Mouse (Mus musculus): ENCODE data around the gene Lat2. TPM values are rescaled to one million over a fixed set of nuclear protein-coding genes. Genes with fewer than 3 reads are reported as not detected.
"Not testable (repeated sequence)": the region's sequence is repeated elsewhere in the genome, so short reads cannot be mapped to it uniquely, and the experiment has no call there.

The Lat2 gene
- 2.9 and 4.1 TPM in 2 replicates for polyA plus RNA-seq (2016; fragmentation: Nextera tagmentation; extraction: Ambion mirVana)

DNA sequence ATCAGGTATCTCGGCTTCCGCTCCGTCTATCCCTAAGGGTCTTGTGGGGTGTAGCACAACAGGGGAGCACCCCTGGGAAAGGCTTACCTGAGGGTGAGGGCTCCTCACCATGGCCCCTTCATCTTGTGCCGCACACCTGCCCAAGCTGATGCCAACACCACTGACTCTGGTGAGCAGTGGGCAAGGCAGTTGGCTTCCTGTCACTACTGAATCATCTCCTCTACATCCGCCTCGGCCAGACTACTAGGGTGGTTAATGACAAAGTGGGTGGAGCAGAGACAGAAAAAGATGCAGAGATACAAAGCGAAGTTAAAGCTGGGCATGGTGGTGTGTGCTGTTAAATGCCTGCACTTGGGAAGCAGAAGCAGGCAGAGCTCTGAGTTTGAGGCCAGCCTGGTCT, at the start of gene Lat2:
TSS of gene Lat2 (minus strand) at position 224 of the 400 bp plus-strand sequence.
- Histone ChIP-seq H3K27ac (no peak within 1 kb of the TSS), H3K4me1 (peaks cover 12% of the 10 kb centered on the region), H3K27me3 (ENCODE audit: insufficient read depth, poor library complexity, severe bottlenecking) (no peaks in the 10 kb centered on the region), H3K36me3 (peaks cover 52% of the 10 kb centered on the region), H3K4me3 (no peak within 1 kb of the TSS), H3K9me3 (no peaks in the 10 kb centered on the region)
- WGBS: 83% methylated on average over 7 of the region's 7 CpGs
- DNase-seq (ENCODE audit: low spot score): no peak

GRCm38 (mm10) chr5:134656708-134657107, 41.9 kb upstream of the Lat2 start:
- no peak overlapping the region for H3K4me3 ChIP-seq
- 75% methylated on average over 4 of the region's 4 CpGs for WGBS
- H3K4me1 ChIP-seq: peaks cover 3% of the 10 kb centered on the region; the same call in 1 of the 2 replicates
- DNase-seq (ENCODE audit: low spot score): no peak
- no peak overlapping the region for H3K27ac ChIP-seq
- no peaks in the 10 kb centered on the region for H3K9me3 ChIP-seq
- H3K36me3 ChIP-seq: peaks cover 32% of the 10 kb centered on the region
- no peaks in the 10 kb centered on the region for H3K27me3 ChIP-seq (ENCODE audit: insufficient read depth, poor library complexity, severe bottlenecking)

DNA sequence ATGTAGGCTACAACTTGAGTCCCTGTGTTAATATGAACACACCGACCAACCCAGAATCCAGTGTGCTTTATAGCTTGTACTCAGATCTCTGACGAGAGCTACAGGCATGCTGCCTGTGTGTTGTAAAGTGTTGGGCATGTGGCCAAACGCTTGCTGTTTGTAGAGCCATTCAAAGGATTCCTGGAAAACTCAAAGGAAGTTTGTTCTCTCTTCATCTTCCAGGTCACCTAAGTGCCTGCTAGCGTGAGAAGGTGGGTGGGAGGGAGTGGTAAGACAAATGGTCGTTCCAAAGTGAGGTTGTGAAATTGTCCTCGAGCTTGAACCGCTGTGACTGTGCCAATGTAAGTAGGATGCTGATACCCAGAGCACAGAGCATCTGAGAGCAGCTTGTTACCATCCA, 37.2 kb upstream of the Lat2 start:
- Histone ChIP-seq H3K27me3 (ENCODE audit: insufficient read depth, poor library complexity, severe bottlenecking) (no peaks in the 10 kb centered on the region), H3K27ac (no peak overlapping the region), H3K4me1 (no peaks in the 10 kb centered on the region), H3K4me3 (no peak overlapping the region), H3K9me3 (no peaks in the 10 kb centered on the region), H3K36me3 (peaks cover 4% of the 10 kb centered on the region)
- no peak for DNase-seq (ENCODE audit: low spot score)
- WGBS: 59% methylated on average over 7 of the region's 7 CpGs

GRCm38 (mm10) chr5:134650926-134651325, 36.1 kb upstream of the Lat2 start:
- 42% methylated on average over 5 of the region's 5 CpGs for WGBS
- no peak for DNase-seq (ENCODE audit: low spot score)
- Histone ChIP-seq H3K4me1 (no peaks in the 10 kb centered on the region), H3K36me3 (no peaks in the 10 kb centered on the region), H3K9me3 (no peaks in the 10 kb centered on the region), H3K27ac (no peak overlapping the region), H3K4me3 (no peak overlapping the region), H3K27me3 (ENCODE audit: insufficient read depth, poor library complexity, severe bottlenecking) (no peaks in the 10 kb centered on the region)

GRCm38 (mm10) chr5:134648976-134649375, 34.2 kb upstream of the Lat2 start:
- not testable (repeated sequence) for H3K9me3 ChIP-seq; H3K36me3 ChIP-seq; H3K27ac ChIP-seq; DNase-seq (ENCODE audit: low spot score); H3K4me3 ChIP-seq; H3K27me3 ChIP-seq (ENCODE audit: insufficient read depth, poor library complexity, severe bottlenecking); H3K4me1 ChIP-seq
- 76% methylated on average over 4 of the region's 4 CpGs for WGBS

DNA sequence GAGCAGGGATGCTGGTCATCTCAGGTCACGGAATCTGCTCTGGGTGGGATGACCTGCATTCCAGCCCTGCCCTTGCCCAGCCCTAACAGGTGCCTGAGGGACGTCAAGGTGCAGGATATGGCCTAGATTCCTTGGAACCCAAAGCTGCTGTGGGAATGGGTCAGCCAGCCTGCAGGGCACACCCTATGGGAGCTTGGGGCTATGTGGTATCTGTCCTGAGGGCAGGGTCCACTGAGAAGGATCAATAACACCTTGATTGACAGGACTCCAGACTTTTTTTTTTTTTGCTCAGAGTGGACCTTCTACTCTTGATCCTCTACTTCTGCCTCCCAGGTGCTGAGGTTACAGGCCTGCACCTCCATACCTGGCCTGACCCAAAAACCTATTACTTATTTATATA, 32.6 kb upstream of the Lat2 start:
- 66% methylated on average over 2 of the region's 2 CpGs for WGBS
- H3K4me3 ChIP-seq: no peak overlapping the region

GRCm38 (mm10) chr5:134646461-134646860, 31.6 kb upstream of the Lat2 start:
- no peak for DNase-seq (ENCODE audit: low spot score)
- peaks cover 6% of the 10 kb centered on the region; the same call in 1 of the 2 replicates for H3K4me1 ChIP-seq
- H3K27me3 ChIP-seq (ENCODE audit: insufficient read depth, poor library complexity, severe bottlenecking): no peaks in the 10 kb centered on the region
- no peaks in the 10 kb centered on the region for H3K36me3 ChIP-seq
- H3K4me3 ChIP-seq: no peak overlapping the region
- no peak overlapping the region for H3K27ac ChIP-seq
- H3K9me3 ChIP-seq: no peaks in the 10 kb centered on the region
- 66% methylated on average over 4 of the region's 4 CpGs for WGBS

More for the DNA sequence above, 32.6 kb upstream of the Lat2 start:
- DNase-seq (ENCODE audit: low spot score): no peak
- Histone ChIP-seq H3K27ac (no peak overlapping the region), H3K4me1 (peaks cover 6% of the 10 kb centered on the region; the same call in 1 of the 2 replicates), H3K27me3 (ENCODE audit: insufficient read depth, poor library complexity, severe bottlenecking) (no peaks in the 10 kb centered on the region), H3K36me3 (no peaks in the 10 kb centered on the region), H3K9me3 (no peaks in the 10 kb centered on the region)

DNA sequence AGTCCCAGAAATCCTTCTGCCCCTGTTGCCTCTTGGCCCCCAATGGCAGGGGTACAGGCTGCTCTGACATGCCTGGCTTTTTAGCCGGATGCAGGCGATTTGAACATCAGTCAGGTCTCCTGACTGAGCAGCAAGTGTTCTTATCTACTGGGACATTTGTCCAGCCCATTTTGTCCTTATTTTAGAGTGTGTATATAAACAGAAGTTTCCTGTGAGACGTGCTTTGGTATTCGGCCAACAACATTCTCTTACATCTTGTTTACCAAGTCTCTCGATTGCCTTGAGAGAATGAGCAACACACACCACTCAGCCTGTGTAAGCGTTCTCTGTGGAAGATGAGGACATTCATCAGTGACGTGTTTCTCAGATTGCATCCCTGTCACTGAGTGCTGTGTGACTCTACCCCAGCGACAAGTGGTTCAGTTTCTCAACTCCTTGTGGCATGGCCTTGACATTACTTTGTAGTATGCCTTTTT, 29.9 kb upstream of the Lat2 start:
- Histone ChIP-seq H3K36me3 (no peaks in the 10 kb centered on the region), H3K27ac (no peak overlapping the region), H3K4me3 (no peak overlapping the region), H3K4me1 (peaks cover 6% of the 10 kb centered on the region; the same call in 1 of the 2 replicates), H3K27me3 (ENCODE audit: insufficient read depth, poor library complexity, severe bottlenecking) (no peaks in the 10 kb centered on the region), H3K9me3 (no peaks in the 10 kb centered on the region)
- no peak for DNase-seq (ENCODE audit: low spot score)
- WGBS: 55% methylated on average over 8 of the region's 8 CpGs

DNA sequence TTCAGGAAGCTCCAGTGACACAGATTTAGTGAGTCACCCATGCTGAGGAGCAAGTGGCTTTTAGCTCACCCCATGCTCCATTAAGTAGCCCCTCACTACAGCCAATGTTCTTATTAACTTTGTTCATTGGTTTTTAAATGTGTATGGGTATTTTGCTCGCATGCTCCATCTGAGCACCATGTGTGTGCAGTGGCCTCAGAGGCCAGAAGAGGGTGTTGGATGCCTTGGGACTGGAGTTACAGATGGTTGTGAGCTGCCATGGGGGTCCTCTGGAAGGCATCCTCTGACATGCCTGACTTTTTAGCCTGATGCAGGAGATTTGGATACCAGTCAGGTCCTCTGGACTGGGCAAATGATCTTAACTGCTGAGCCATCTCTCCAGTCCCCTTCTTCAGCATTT, 29.3 kb upstream of the Lat2 start:
- Histone ChIP-seq H3K27me3 (ENCODE audit: insufficient read depth, poor library complexity, severe bottlenecking) (no peaks in the 10 kb centered on the region), H3K4me3 (no peak overlapping the region), H3K4me1 (peaks cover 6% of the 10 kb centered on the region; the same call in 1 of the 2 replicates), H3K27ac (no peak overlapping the region), H3K9me3 (no peaks in the 10 kb centered on the region), H3K36me3 (no peaks in the 10 kb centered on the region)
- 72% methylated on average over 1 of the region's 1 CpGs for WGBS
- no peak for DNase-seq (ENCODE audit: low spot score)

DNA sequence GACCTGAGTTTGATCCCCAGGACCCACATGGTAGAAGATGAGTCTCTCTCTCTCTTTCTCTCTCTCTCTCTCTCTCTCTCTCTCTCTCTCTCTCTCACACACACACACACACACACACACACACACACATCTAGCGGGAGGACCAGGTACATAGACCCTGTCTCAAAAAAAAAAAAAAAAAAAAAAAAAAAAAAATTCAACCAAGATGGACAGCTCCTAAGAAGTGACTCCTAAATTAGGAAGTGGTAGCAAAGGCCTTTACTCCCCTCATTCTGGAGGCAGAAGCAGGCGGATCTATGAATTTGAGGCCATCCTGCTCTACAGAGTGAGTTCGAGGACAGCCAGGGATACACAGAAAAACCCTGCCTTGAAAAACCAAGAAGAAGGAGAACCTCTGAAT, 25.5 kb upstream of the Lat2 start:
- Histone ChIP-seq H3K27ac (no peak overlapping the region), H3K27me3 (ENCODE audit: insufficient read depth, poor library complexity, severe bottlenecking) (no peaks in the 10 kb centered on the region), H3K4me1 (peaks cover 13% of the 10 kb centered on the region; the same call in 1 of the 2 replicates), H3K9me3 (no peaks in the 10 kb centered on the region), H3K36me3 (peaks cover 16% of the 10 kb centered on the region), H3K4me3 (no peak overlapping the region)
- WGBS: 84% methylated on average over 2 of the region's 3 CpGs
- no peak for DNase-seq (ENCODE audit: low spot score)

- peak; percentile 97 for DNase-seq (ENCODE audit: low spot score)
- under 1% methylated on average over 52 of the region's 52 CpGs for WGBS
- Histone ChIP-seq H3K27me3 (ENCODE audit: insufficient read depth, poor library complexity, severe bottlenecking) (no peaks in the 10 kb centered on the region), H3K4me1 (peaks cover 10% of the 10 kb centered on the region; the same call in 1 of the 2 replicates), H3K9me3 (no peaks in the 10 kb centered on the region), H3K27ac (peak within 1 kb of the TSS; percentile 99), H3K4me3 (peak within 1 kb of the TSS; percentile 100), H3K36me3 (peaks cover 25% of the 10 kb centered on the region)
Observed at GRCm38 (mm10) chr5:134639269-134639682, 24.5 kb upstream of the Lat2 start, which contains the start of gene Eif4h. Gene Eif4h (minus strand): TSS chr5:134639490.

DNA sequence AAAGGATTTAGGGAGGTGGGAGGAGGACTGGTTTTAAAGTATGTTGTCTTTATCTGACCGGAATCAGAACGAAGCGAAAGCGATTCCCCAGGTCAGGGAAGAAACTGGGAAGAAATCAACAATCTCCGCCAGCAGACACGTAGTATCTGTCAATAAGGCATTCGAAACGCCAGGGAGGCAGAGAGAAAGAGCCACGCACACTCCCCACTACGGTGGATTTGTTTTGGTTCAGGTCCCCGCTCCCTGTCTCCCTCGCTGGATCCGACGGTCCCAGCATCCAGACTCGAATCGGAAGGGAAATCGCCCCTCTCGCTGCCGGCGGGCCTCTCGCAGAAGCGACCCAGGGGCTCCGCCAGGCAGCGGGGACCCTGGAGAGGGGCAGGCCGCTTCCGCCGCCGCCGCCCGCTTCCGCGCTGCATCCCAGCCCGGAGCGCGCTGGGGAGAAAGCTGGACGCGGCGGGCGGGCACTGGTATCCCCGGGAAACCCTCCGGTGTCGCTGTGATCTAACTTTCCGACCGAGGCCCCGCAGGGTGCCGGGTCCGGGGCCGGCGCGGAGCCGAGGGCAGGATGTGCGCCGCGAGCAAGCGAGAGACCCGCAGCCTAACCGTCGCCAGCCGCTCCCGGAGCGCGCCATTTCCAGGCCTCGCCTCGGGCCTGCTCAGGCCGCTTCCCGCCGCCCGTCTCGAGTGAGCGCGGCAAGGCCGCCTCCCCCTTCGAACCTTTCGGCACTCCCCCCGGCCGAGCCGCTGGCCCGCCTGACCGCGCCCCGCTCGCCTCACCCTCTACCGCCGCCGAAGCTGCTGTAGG, 23.8 kb upstream of the Lat2 start:
- under 1% methylated on average over 85 of the region's 85 CpGs for WGBS
- H3K4me3 ChIP-seq: peak overlapping the region; percentile 100
- no peaks in the 10 kb centered on the region for H3K9me3 ChIP-seq
- peaks cover 32% of the 10 kb centered on the region for H3K36me3 ChIP-seq
- peak; percentile 80 for DNase-seq (ENCODE audit: low spot score)
- peak overlapping the region; percentile 99 for H3K27ac ChIP-seq
- H3K4me1 ChIP-seq: peaks cover 8% of the 10 kb centered on the region; the same call in 1 of the 2 replicates
- H3K27me3 ChIP-seq (ENCODE audit: insufficient read depth, poor library complexity, severe bottlenecking): no peaks in the 10 kb centered on the region

- 32% methylated on average over 5 of the region's 5 CpGs for WGBS
- H3K27ac ChIP-seq: peak overlapping the region; percentile 99
- no peaks in the 10 kb centered on the region for H3K9me3 ChIP-seq
- DNase-seq (ENCODE audit: low spot score): no peak
- H3K4me1 ChIP-seq: peaks cover 8% of the 10 kb centered on the region; the same call in 1 of the 2 replicates
- peaks cover 38% of the 10 kb centered on the region for H3K36me3 ChIP-seq
- H3K27me3 ChIP-seq (ENCODE audit: insufficient read depth, poor library complexity, severe bottlenecking): no peaks in the 10 kb centered on the region
- peak overlapping the region; percentile 100 for H3K4me3 ChIP-seq
Observed at GRCm38 (mm10) chr5:134637820-134638367, 23.1 kb upstream of the Lat2 start.
